Mouse (Mus musculus) neutrophil, adult 5-6 weeks (primary cell): ENCODE data around the gene Itgad. TPM values are rescaled to one million over a fixed set of nuclear protein-coding genes. Genes with fewer than 3 reads are reported as not detected.

ENCODE experiments used
- ATAC-seq: fragments of 151-379, 151-347 bp; 2 replicates; pipeline ENCODE4 v1.8.0; 2017; ENCODE audit warnings: mild to moderate bottlenecking, moderate TSS enrichment; ENCODE audit not compliant: insufficient number of reproducible peaks, poor library complexity, low FRiP score, severe bottlenecking; ENCODE audit errors: extremely low read depth
- total RNA-seq: library from RNA; stranded (forward); fragments of 200-1000 nt; gene quantifications from 2 replicates; pipeline ENCODE4 v1.2.3, GENCODE M21; 2017

The Itgad gene
- total RNA-seq, 1 experiment from 2014 or later: 0.12 TPM

DNA sequence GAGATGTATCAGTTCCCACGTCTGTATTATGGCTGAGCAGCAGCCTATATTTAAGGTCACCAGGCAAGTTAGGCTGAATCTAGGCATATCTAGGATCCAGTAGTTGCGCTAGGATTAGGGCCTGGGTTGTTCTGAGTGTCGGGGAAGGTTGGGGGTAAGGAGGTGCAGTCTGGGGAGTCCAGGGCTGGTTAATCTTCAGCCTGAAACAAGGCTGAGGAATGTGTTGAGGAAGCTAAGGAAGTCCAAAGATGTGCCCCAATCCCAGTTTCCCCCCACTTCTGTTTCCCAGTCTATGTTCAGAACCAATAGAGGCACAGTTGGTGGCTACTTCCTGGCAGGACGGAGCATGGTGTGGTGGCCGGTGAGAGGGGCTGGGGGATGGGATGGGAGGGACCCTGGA is 111.9 kb downstream of the Itgad start:
- ATAC-seq: no peak

GRCm38 (mm10) chr7:128267391-128267790 is 113.2 kb downstream of the Itgad start:
- no peak for ATAC-seq

DNA sequence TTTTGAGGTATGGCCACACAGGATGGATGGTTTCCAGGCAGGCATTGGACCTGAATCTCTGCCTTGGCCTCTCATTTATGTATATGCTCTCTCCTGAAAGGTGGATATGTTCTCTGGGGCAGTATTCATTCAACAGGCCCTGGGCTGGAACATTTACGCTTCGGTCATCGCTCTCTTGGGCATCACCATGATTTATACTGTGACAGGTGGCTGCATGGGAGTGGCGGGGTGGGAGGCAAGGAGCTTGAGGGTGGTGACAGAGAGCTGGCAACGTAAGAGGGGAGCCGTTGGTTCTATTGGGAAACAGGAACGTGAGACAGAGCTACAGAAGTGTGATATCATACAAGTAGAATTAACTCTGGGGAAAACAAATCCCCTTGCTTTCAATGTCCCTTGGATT is 113.6 kb downstream of the Itgad start:
- ATAC-seq: no peak

DNA sequence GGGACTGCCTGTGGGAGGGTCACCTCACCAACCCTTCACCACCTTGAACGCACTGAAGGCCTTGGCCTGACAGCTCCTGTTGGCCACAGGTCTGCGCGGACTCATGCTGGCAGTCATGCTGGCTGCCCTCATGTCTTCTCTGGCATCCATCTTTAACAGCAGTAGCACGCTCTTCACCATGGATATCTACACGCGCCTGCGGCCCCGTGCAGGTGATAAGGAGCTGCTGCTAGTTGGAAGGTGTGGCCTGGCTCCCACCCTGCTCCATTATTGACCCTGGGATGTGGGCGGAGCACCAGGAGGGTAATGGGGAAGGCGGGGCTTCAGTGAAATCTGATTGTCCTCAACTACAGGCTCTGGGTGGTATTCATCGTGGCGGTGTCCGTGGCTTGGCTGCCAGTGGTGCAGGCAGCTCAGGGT is 116.3 kb downstream of the Itgad start:
- ATAC-seq: no peak

DNA sequence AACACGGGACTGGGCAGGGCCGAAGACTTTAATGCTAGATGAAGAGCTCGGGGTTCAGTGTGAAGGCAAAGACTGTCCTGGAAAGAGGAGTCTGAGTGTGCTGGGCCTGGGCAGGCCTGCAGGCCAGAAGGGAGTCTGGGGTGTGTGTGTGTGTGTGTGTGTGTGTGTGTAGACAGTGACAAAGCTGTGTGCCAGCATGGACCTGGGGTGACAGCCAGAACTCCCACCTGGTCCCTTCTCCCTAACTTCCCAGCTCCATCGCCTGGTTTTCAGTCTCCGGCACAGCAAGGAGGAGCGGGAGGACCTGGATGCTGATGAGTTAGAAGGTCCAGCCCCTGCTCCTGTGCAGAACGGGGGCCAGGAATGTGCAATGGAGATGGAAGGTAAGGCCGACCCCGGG is 117.3 kb downstream of the Itgad start:
- no peak for ATAC-seq

Other genes with a start within 250 kb of the Itgad start
- 50.2 and 71.2 TPM in 2 replicates for gene Kat8, start 241.9 kb upstream of the Itgad start, total RNA-seq
- 0.25 and 1.3 TPM in 2 replicates for gene Prss8, start 224.3 kb upstream of the Itgad start, total RNA-seq
- 1.2 and 2.0 TPM in 2 replicates for gene Prss36, start 207.7 kb upstream of the Itgad start, total RNA-seq
- gene Fus, start 186.9 kb upstream of the Itgad start, total RNA-seq: 121 and 134 TPM in 2 replicates
- gene Pycard, start 160.5 kb upstream of the Itgad start, total RNA-seq: 10.5 and 16.2 TPM in 2 replicates
- 0.70 and 0.86 TPM in 2 replicates for gene Trim72, start 150.4 kb upstream of the Itgad start, total RNA-seq
- 339 and 346 TPM in 2 replicates for gene Itgam, start 91.7 kb upstream of the Itgad start, total RNA-seq
- gene Gm49368, start 91.7 kb upstream of the Itgad start, total RNA-seq: 23.6 and 30.6 TPM in 2 replicates
- 44.3 and 62.5 TPM in 2 replicates for gene Itgax, start 24.8 kb upstream of the Itgad start, total RNA-seq
- gene Cox6a2, start 52.0 kb downstream of the Itgad start, total RNA-seq: not detected in 2 replicates
- gene Armc5, start 83.0 kb downstream of the Itgad start, total RNA-seq: 5.8 and 7.1 TPM in 2 replicates
- gene 9130023H24Rik, start 83.7 kb downstream of the Itgad start, total RNA-seq: 5.2 and 5.6 TPM in 2 replicates
- 0.70 and 1.2 TPM in 2 replicates for gene Tgfb1i1, start 92.4 kb downstream of the Itgad start, total RNA-seq
- gene Slc5a2, start 111.3 kb downstream of the Itgad start, total RNA-seq: not detected in 2 replicates
- 10.4 and 11.4 TPM in 2 replicates for gene BC017158, start 143.8 kb downstream of the Itgad start, total RNA-seq